Mouse (Mus musculus) layer of hippocampus, postnatal 14 days (tissue): ENCODE data around the gene Tspan9. TPM values are rescaled to one million over a fixed set of nuclear protein-coding genes. Genes with fewer than 3 reads are reported as not detected.
A peak's percentile ranks its signal among the peaks of the same experiment; 100 is the strongest.

Experiments used
- DNase-seq, 2 experiments: peaks; one replicate each; pipeline ENCODE4 v3.0.0; 2021 to 2022; ENCODE audit warnings: low spot score in 2 of 2, mixed read lengths in 1 of 2
- microRNA-seq, 2 experiments: library from miRNA; unstranded; fragments of <30 nt; microRNA quantifications; one replicate each; pipeline ENCODE4 v1.2.0; 2021
- total RNA-seq, 2 experiments: library from RNA; stranded (reverse); gene quantifications; 2 replicates each; pipeline ENCODE4 v1.2.3; 2021

Gene Tspan9
- total RNA-seq, 2 experiments from 2014 or later, result 62.9 to 72.9 TPM

GRCm38 (mm10) chr6:127935105-127935504 is 208.3 kb downstream of the Tspan9 start:
- DNase-seq, result no peak

- no peak for DNase-seq
Observed at GRCm38 (mm10) chr6:127933841-127934240, 209.6 kb downstream of the Tspan9 start.

- no peak for DNase-seq
Observed at GRCm38 (mm10) chr6:127932697-127933096, 210.7 kb downstream of the Tspan9 start.

GRCm38 (mm10) chr6:127928682-127929081 is 214.7 kb downstream of the Tspan9 start:
- no peak for DNase-seq

GRCm38 (mm10) chr6:127925915-127926314 is 217.5 kb downstream of the Tspan9 start:
- peak; percentile 81 to 84 for DNase-seq

GRCm38 (mm10) chr6:127924750-127925149 is 218.6 kb downstream of the Tspan9 start:
- peak in 1 of 2 experiments; percentile 52 for DNase-seq

GRCm38 (mm10) chr6:127923296-127923695 is 220.1 kb downstream of the Tspan9 start:
- no peak for DNase-seq

- DNase-seq, result no peak
Observed at GRCm38 (mm10) chr6:127921996-127922395, 221.4 kb downstream of the Tspan9 start.

- peak; percentile 79 to 84 for DNase-seq
Observed at GRCm38 (mm10) chr6:127920652-127921051, 222.7 kb downstream of the Tspan9 start.

GRCm38 (mm10) chr6:127919491-127919890 is 223.9 kb downstream of the Tspan9 start:
- no peak for DNase-seq

GRCm38 (mm10) chr6:127917712-127918111 is 225.7 kb downstream of the Tspan9 start:
- no peak for DNase-seq

- DNase-seq, result no peak
Observed at GRCm38 (mm10) chr6:127916993-127917392, 226.4 kb downstream of the Tspan9 start.

GRCm38 (mm10) chr6:127912938-127913337 is 230.5 kb downstream of the Tspan9 start:
- no peak for DNase-seq

GRCm38 (mm10) chr6:127911687-127912086 is 231.7 kb downstream of the Tspan9 start:
- DNase-seq, result no peak

Small RNA genes lying within 50 kb of the gene (microRNA-seq; reads per million reads assigned to microRNA genes)
- 0 reads per million in 2 experiments for gene Gm26338

Other genes starting within 250 kb of the Tspan9 start
- under 1 TPM; 0.62 to 0.98 TPM for gene Tead4, start 157.2 kb upstream of the Tspan9 start, total RNA-seq
- 10 to 100 TPM; 21.7 to 23.3 TPM for gene Tulp3, start 212.3 kb upstream of the Tspan9 start, total RNA-seq
- 10 to 100 TPM; 18.9 to 19.6 TPM for gene Rhno1, start 219.3 kb upstream of the Tspan9 start, total RNA-seq
- 1 to 10 TPM; 3.8 to 4.1 TPM for gene Foxm1, start 219.4 kb upstream of the Tspan9 start, total RNA-seq
- under 1 TPM; 0.67 to 0.74 TPM for gene Tex52, start 231.9 kb upstream of the Tspan9 start, total RNA-seq
- not detected for gene Gm44596, start 231.9 kb upstream of the Tspan9 start, total RNA-seq